Mouse (Mus musculus) heart, postnatal 0 days (tissue): Measurements from ENCODE around the gene Efcab9.

Experiments
- CTCF ChIP-seq: IDR thresholded peaks from 2 replicates; pipeline ENCODE4 v1.5.1; 2016; ENCODE audit warnings: antibody characterized with exemption, control low read depth, low read depth
- EP300 ChIP-seq: IDR thresholded peaks from 2 replicates; pipeline ENCODE4 v1.6.1; 2016; ENCODE audit warnings: antibody characterized with exemption, low read depth

GRCm38 (mm10) chr11:32505091-32505739 lies 26.7 kb downstream of the Efcab9 start:
- TF ChIP-seq EP300 (no peak), CTCF (no peak)
